Mouse (Mus musculus) ES-E14 (cell line): Measurements from ENCODE around the gene Snx14.

Source experiments
- CHD2 ChIP-seq: IDR thresholded peaks from 2 replicates; pipeline ENCODE4 v1.6.1; 2014; ENCODE audit warnings: mild to moderate bottlenecking, low read depth, low read length, inconsistent platforms
- HCFC1 ChIP-seq: IDR thresholded peaks from 2 replicates; pipeline ENCODE4 v1.6.1; 2012; ENCODE audit warnings: low read length, inconsistent platforms, borderline replicate concordance; ENCODE audit not compliant: insufficient read depth

GRCm38 (mm10) chr9:88363102-88363501, 75.7 kb downstream of the Snx14 start:
- no peak for TF ChIP-seq CHD2
- no peak for TF ChIP-seq HCFC1
